Comparison of ENCODE assay signal across 27 mouse cellular contexts in the genomic region with DNA sequence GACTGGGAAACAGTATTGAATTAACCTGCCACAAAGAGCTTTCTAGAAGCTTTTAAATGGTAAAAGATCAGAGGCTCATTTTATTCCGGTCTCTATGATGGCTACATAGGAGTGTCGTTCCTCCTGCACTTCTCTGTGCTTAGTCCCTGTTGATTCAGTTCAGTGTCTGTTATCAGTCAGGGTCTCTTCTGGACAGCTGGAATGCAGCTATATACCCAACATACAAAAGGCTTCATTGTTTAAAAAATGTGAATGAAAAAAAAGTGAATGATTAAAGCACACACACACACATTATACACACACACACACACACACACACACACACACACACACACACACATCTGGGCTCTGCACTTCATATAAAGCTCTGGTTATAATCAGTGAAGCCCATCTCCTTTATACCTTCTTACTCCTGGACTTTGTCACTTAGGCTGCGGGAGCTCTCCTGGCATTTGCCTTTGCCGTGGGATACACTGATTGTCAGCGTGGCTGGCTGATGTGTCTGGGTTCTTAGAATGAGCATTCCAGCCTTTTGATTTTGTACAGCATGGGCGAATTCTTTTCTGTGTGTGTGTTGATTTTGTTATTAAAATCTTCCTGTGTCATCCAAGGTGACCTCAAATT. TPM values are rescaled to one million over a fixed set of nuclear protein-coding genes. Genes with fewer than 3 reads are reported as not detected.
A peak's percentile ranks its signal among the peaks of the same experiment; 100 is the strongest.
DNase-seq lines count a peak whose midpoint lies in the region; ATAC-seq and TF ChIP-seq lines count a peak whose summit lies in the region.
"Had no signal": no experiment of that assay in that cellular context is flagged by ENCODE, and none has a peak within 500 bp of the region (broad histone marks: within the 10 kb centered on the region; RNA-seq: fewer than 3 reads in every experiment).

No protein-coding gene starts in this region.

- no peaks in the 10 kb centered on the region for H3K9me3 ChIP-seq in hindbrain, postnatal 0 days (ENCODE audit: low read length)
- H3K9me3 ChIP-seq in hindbrain, embryonic 13.5 days: no peaks in the 10 kb centered on the region
- no peaks in the 10 kb centered on the region for H3K9me3 ChIP-seq in intestine, embryonic 16.5 days (ENCODE audit: control insufficient read depth, low read length)
- H3K9me3 ChIP-seq: embryonic facial prominence, embryonic 12.5 days; forebrain, embryonic 10.5 days; forebrain, embryonic 13.5 days; G1E; hindbrain, embryonic 12.5 days had no signal

- H3K36me3 ChIP-seq in hindbrain, postnatal 0 days (ENCODE audit: insufficient read depth, low read length): no peaks in the 10 kb centered on the region; the same call in 1 of the 2 replicates
- H3K36me3 ChIP-seq in hindbrain, embryonic 13.5 days: no peaks in the 10 kb centered on the region
- H3K36me3 ChIP-seq in intestine, embryonic 16.5 days (ENCODE audit: control insufficient read depth, insufficient read depth, low read length): no peaks in the 10 kb centered on the region
- H3K36me3 ChIP-seq: embryonic facial prominence, embryonic 12.5 days; forebrain, embryonic 10.5 days; G1E; hindbrain, embryonic 12.5 days had no signal

- 50% methylated on average over 6 of the region's 6 CpGs for WGBS in hindbrain, postnatal 0 days
- WGBS in hindbrain, embryonic 13.5 days: 53% methylated on average over 6 of the region's 6 CpGs
- 19% methylated on average over 6 of the region's 6 CpGs for WGBS in intestine, embryonic 16.5 days

- no peak for TF ChIP-seq CTCF in hindbrain, postnatal 0 days (IDR thresholded peaks at IDR 0.05; ENCODE audit: low read depth)

- no peak overlapping the region for H3K4me2 ChIP-seq in hindbrain, postnatal 0 days (ENCODE audit: low read depth, low read length)
- H3K4me2 ChIP-seq in hindbrain, embryonic 13.5 days: no peak overlapping the region
- H3K4me2 ChIP-seq in intestine, embryonic 16.5 days (ENCODE audit: low read depth, low read length): no peak overlapping the region
- H3K4me2 ChIP-seq: embryonic facial prominence, embryonic 12.5 days; forebrain, embryonic 13.5 days; heart, embryonic 11.5 days; hindbrain, embryonic 12.5 days had no signal

- no peak overlapping the region for H3K4me3 ChIP-seq in hindbrain, postnatal 0 days (ENCODE audit: low read length)
- no peak overlapping the region for H3K4me3 ChIP-seq in hindbrain, embryonic 13.5 days
- H3K4me3 ChIP-seq in intestine, embryonic 16.5 days (ENCODE audit: low read length): no peak overlapping the region
- H3K4me3 ChIP-seq: embryonic facial prominence, embryonic 12.5 days; erythroblast, embryonic 14.5 days; forebrain, embryonic 10.5 days; forebrain, embryonic 13.5 days; hindbrain, embryonic 12.5 days had no signal

- H3K27ac ChIP-seq in hindbrain, postnatal 0 days: no peak overlapping the region
- H3K27ac ChIP-seq in hindbrain, embryonic 13.5 days: no peak overlapping the region
- H3K27ac ChIP-seq in intestine, embryonic 16.5 days (ENCODE audit: low read length): no peak overlapping the region
- H3K27ac ChIP-seq: embryonic facial prominence, embryonic 12.5 days; forebrain, embryonic 10.5 days; forebrain, embryonic 13.5 days; hindbrain, embryonic 12.5 days had no signal

- 0 out of 2 replicates have a peak, but pooled peaks have one; percentile 40 for ATAC-seq in hindbrain, postnatal 0 days
- ATAC-seq in hindbrain, embryonic 13.5 days (ENCODE audit: low FRiP score): no peak
- peak; percentile 52; the same call in 1 of the 2 replicates for ATAC-seq in intestine, embryonic 16.5 days
- ATAC-seq: activated CD4-positive, CD25-positive, alpha-beta regulatory T cell, adult 4 months; forebrain, embryonic 13.5 days; forebrain, embryonic 16.5 days; hindbrain, embryonic 16.5 days; inflammation-experienced regulatory T-cells, adult 6 months had no signal

- H3K9ac ChIP-seq in hindbrain, postnatal 0 days (replicated peaks; ENCODE audit: low read length): no peak overlapping the region
- no peak overlapping the region for H3K9ac ChIP-seq in hindbrain, embryonic 13.5 days
- no peak overlapping the region for H3K9ac ChIP-seq in intestine, embryonic 16.5 days (ENCODE audit: low read depth, low read length)
- H3K9ac ChIP-seq: embryonic facial prominence, embryonic 12.5 days; forebrain, embryonic 13.5 days; hindbrain, embryonic 12.5 days had no signal

- no peaks in the 10 kb centered on the region for H3K4me1 ChIP-seq in hindbrain, postnatal 0 days (ENCODE audit: insufficient read depth, low read length)
- peaks cover 4% of the 10 kb centered on the region; the same call in 1 of the 2 replicates for H3K4me1 ChIP-seq in hindbrain, embryonic 13.5 days (replicated peaks)
- H3K4me1 ChIP-seq in intestine, embryonic 16.5 days (ENCODE audit: control insufficient read depth, insufficient read depth, low read length): no peaks in the 10 kb centered on the region
- H3K4me1 ChIP-seq: embryonic facial prominence, embryonic 12.5 days; forebrain, embryonic 10.5 days; forebrain, embryonic 13.5 days; hindbrain, embryonic 12.5 days had no signal

- H3K27me3 ChIP-seq in hindbrain, postnatal 0 days (ENCODE audit: insufficient read depth, low read length): no peaks in the 10 kb centered on the region
- no peaks in the 10 kb centered on the region for H3K27me3 ChIP-seq in hindbrain, embryonic 13.5 days
- no peaks in the 10 kb centered on the region for H3K27me3 ChIP-seq in intestine, embryonic 16.5 days (replicated peaks; ENCODE audit: control insufficient read depth, insufficient read depth, low read length)
- H3K27me3 ChIP-seq: CH12.LX; embryonic facial prominence, embryonic 12.5 days; forebrain, embryonic 13.5 days; hindbrain, embryonic 12.5 days had no signal

- no peak for DNase-seq in hindbrain, postnatal 0 days (ENCODE audit: low spot score)
- peak; percentile 12 for DNase-seq in Muller cell, postnatal 12 days (ENCODE audit: inconsistent ontology term)
- no peak for DNase-seq in left cerebral cortex, adult 9 months (ENCODE audit: low spot score in 2 of 2)
- no peak for DNase-seq in kidney, adult 9 months
- DNase-seq in spleen, postnatal 10 days (ENCODE audit: low spot score in 2 of 2): no peak
- DNase-seq: adrenal gland, adult 8-10 months; adrenal gland, postnatal 36 days; B cell, adult 2 months; cerebellum, adult 18-20 months; cerebellum, adult 9-10 months; cerebellum, postnatal 14 days; gastrocnemius, postnatal 14 days; heart, adult 11 months had no signal

RNA-seq across cellular contexts. Expression of gene Fam168b, which starts 59.2 kb away (rescaled TPM):
- 367 and 457 TPM in 2 replicates for total RNA-seq in hindbrain, postnatal 0 days (2014; rRNA removed)
- polyA plus RNA-seq in hindbrain, postnatal 0 days (2015; fragmentation: Nextera tagmentation; extraction: Ambion mirVana): 81.5 and 90.6 TPM in 2 replicates
- polyA plus RNA-seq in hindbrain, embryonic 13.5 days (2015; fragmentation: Nextera tagmentation; extraction: Ambion mirVana): 124 and 127 TPM in 2 replicates
- polyA plus RNA-seq in intestine, embryonic 16.5 days (2015; fragmentation: Nextera tagmentation; extraction: Ambion mirVana): 24.9 and 45.5 TPM in 2 replicates
